Mouse (Mus musculus): ENCODE results near the gene Olfr1358. TPM values are rescaled to one million over a fixed set of nuclear protein-coding genes. Genes with fewer than 3 reads are reported as not detected.
"Not testable (repeated sequence)": the region's sequence is repeated elsewhere in the genome, so short reads cannot be mapped to it uniquely, and the experiment has no call there.

Olfr1358 gene
- polyA plus RNA-seq, 1 experiment = not detected

DNA sequence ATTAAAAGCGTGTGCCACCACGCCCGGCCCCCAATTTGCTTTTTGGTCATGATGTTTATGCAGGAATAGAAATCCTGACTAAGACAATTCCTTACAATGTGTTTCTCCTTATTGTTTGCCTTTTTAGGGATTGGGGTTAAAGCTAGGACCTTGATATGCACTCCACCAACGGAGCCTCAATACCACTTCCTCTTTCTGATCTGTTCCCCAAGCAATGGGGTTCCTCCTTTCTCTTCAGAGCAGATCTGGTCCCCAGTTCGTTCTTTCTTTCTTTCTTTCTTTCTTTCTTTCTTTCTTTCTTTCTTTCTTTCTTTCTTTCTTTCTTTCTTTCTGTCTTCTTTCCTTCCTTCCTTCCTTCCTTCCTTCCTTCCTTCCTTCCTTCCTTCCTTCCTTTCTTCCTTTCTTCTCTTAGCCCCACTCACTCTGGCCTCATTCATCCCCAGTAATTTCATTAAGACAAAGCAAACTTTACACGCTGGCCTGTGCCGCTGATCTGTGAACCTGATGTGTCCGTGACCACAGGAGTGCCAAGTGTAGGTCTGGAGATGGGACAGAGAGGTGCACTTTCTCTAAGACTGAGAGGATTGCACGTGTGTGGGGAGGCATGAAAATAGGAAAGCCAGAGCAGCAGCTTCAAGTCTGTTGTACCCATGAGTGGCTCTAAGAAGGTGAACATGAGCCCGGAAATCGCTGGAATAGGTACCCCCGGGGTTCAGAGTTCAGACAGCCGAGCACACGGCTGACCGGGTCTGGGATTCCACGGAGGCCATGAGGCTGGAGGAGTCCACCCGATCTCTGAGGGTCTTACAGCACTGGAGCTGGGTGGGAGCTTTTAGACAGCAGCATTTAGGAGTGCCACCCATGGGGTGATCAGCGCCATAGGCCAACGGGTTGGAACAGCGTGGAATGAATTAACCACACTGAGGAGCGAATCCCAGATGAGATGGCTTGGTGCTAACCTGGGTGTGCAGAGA, 36.0 kb upstream of the Olfr1358 start:
- Histone ChIP-seq H3K4me1 (ENCODE audit: control insufficient read depth, insufficient read depth, low read length) (no peaks in the 10 kb centered on the region), H3K27ac (ENCODE audit: insufficient read depth, low read length) (no peak overlapping the region), H3K27me3 (ENCODE audit: control insufficient read depth, insufficient read depth, low read length) (no peaks in the 10 kb centered on the region), H3K4me3 (replicated peaks; ENCODE audit: insufficient read depth, low read depth, low read length) (peak overlapping the region; percentile 45)
- WGBS = 40% methylated on average over 21 of the region's 21 CpGs
- TF ChIP-seq POLR2A (IDR thresholded peaks at IDR 0.05; ENCODE audit: borderline replicate concordance, insufficient read depth, low read length) = no peak
- TF ChIP-seq CTCF (IDR thresholded peaks at IDR 0.05; ENCODE audit: borderline replicate concordance, insufficient read depth, low read depth, low read length) = no peak
- DNase-seq = no peak

- Histone ChIP-seq H3K27ac (ENCODE audit: insufficient read depth, low read length) (no peak overlapping the region), H3K4me3 (replicated peaks; ENCODE audit: insufficient read depth, low read depth, low read length) (peak overlapping the region; percentile 45), H3K27me3 (ENCODE audit: control insufficient read depth, insufficient read depth, low read length) (no peaks in the 10 kb centered on the region), H3K4me1 (ENCODE audit: control insufficient read depth, insufficient read depth, low read length) (no peaks in the 10 kb centered on the region)
- DNase-seq = peak; percentile 53 to 54
- 1% methylated on average over 35 of the region's 35 CpGs for WGBS
- TF ChIP-seq CTCF (IDR thresholded peaks at IDR 0.05; ENCODE audit: borderline replicate concordance, insufficient read depth, low read depth, low read length) = peak; percentile 19; the same call in 1 of the 2 replicates
- TF ChIP-seq POLR2A (IDR thresholded peaks at IDR 0.05; ENCODE audit: borderline replicate concordance, insufficient read depth, low read length) = no peak
Observed at GRCm38 (mm10) chr10:78481928-78482499, 35.2 kb upstream of the Olfr1358 start.

DNA sequence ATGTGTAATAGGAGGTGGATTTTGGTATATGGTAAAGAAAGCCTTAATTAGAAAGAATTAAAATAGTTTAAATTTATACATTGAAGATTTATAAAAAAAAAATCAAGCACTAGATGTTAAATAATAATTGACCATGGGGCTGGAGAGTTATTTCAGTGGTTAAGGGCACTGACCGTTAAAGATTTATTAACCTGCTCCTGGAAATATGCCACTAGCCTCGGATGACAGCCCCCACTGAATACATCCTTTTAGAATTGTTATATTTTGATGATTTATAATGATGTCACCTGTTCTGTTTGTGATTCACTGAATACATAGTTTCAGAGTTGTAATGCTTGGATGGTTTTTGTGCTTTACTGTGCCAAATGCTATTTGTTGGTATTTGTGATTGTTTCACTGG, 31.9 kb upstream of the Olfr1358 start:
- 70% methylated on average over 2 of the region's 2 CpGs for WGBS
- not testable (repeated sequence) for H3K4me1 ChIP-seq (ENCODE audit: control insufficient read depth, insufficient read depth, low read length); DNase-seq; H3K27ac ChIP-seq (ENCODE audit: insufficient read depth, low read length); H3K4me3 ChIP-seq (replicated peaks; ENCODE audit: insufficient read depth, low read depth, low read length); H3K27me3 ChIP-seq (ENCODE audit: control insufficient read depth, insufficient read depth, low read length)

DNA sequence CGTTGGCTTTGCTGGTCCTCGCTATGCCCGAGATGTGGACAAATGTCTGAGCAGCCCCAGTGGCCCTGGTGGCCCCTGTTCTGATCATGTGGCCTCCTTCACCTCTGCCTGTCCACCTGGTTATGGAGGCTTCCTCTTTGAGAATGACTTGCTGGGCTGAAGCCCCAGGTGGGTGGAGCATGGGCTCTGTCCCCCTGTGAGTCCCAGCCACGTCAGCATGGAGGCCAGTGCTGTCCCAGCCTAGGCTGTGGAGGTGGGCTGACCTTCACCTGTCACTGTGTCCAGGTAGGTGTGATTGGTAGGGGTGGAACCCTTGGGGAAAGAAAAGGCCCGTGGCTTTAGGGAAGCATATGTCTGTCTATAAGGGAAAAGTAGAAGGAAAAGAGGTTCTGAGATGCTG, 30.4 kb upstream of the Olfr1358 start:
- Histone ChIP-seq H3K27ac (ENCODE audit: insufficient read depth, low read length) (no peak overlapping the region), H3K4me1 (ENCODE audit: control insufficient read depth, insufficient read depth, low read length) (no peaks in the 10 kb centered on the region), H3K4me3 (replicated peaks; ENCODE audit: insufficient read depth, low read depth, low read length) (no peak overlapping the region), H3K27me3 (ENCODE audit: control insufficient read depth, insufficient read depth, low read length) (no peaks in the 10 kb centered on the region)
- no peak for DNase-seq
- TF ChIP-seq CTCF (IDR thresholded peaks at IDR 0.05; ENCODE audit: borderline replicate concordance, insufficient read depth, low read depth, low read length) (no peak), POLR2A (IDR thresholded peaks at IDR 0.05; ENCODE audit: borderline replicate concordance, insufficient read depth, low read length) (no peak)
- WGBS = 67% methylated on average over 5 of the region's 5 CpGs

GRCm38 (mm10) chr10:78487431-78488086, 29.7 kb upstream of the Olfr1358 start:
- H3K4me3 ChIP-seq (replicated peaks; ENCODE audit: insufficient read depth, low read depth, low read length) = no peak overlapping the region
- TF ChIP-seq CTCF (IDR thresholded peaks at IDR 0.05; ENCODE audit: borderline replicate concordance, insufficient read depth, low read depth, low read length) = peak; percentile 92
- TF ChIP-seq POLR2A (IDR thresholded peaks at IDR 0.05; ENCODE audit: borderline replicate concordance, insufficient read depth, low read length) = no peak
- no peaks in the 10 kb centered on the region for H3K27me3 ChIP-seq (ENCODE audit: control insufficient read depth, insufficient read depth, low read length)
- H3K27ac ChIP-seq (ENCODE audit: insufficient read depth, low read length) = no peak overlapping the region
- DNase-seq = peak; percentile 73 to 82
- 12% methylated on average over 26 of the region's 26 CpGs for WGBS
- no peaks in the 10 kb centered on the region for H3K4me1 ChIP-seq (ENCODE audit: control insufficient read depth, insufficient read depth, low read length)

- no peak for DNase-seq
- WGBS = 80% methylated on average over 6 of the region's 6 CpGs
- Histone ChIP-seq H3K27me3 (ENCODE audit: control insufficient read depth, insufficient read depth, low read length) (no peaks in the 10 kb centered on the region), H3K4me3 (replicated peaks; ENCODE audit: insufficient read depth, low read depth, low read length) (no peak overlapping the region), H3K4me1 (ENCODE audit: control insufficient read depth, insufficient read depth, low read length) (no peaks in the 10 kb centered on the region), H3K27ac (ENCODE audit: insufficient read depth, low read length) (no peak overlapping the region)
- TF ChIP-seq CTCF (IDR thresholded peaks at IDR 0.05; ENCODE audit: borderline replicate concordance, insufficient read depth, low read depth, low read length) = no peak
- no peak for TF ChIP-seq POLR2A (IDR thresholded peaks at IDR 0.05; ENCODE audit: borderline replicate concordance, insufficient read depth, low read length)
Observed at GRCm38 (mm10) chr10:78502986-78503733, 14.1 kb upstream of the Olfr1358 start.

- no peak overlapping the region for H3K4me3 ChIP-seq (replicated peaks; ENCODE audit: insufficient read depth, low read depth, low read length)
- no peaks in the 10 kb centered on the region for H3K4me1 ChIP-seq (ENCODE audit: control insufficient read depth, insufficient read depth, low read length)
- TF ChIP-seq CTCF (IDR thresholded peaks at IDR 0.05; ENCODE audit: borderline replicate concordance, insufficient read depth, low read depth, low read length) (no peak), POLR2A (IDR thresholded peaks at IDR 0.05; ENCODE audit: borderline replicate concordance, insufficient read depth, low read length) (no peak)
- no peak overlapping the region for H3K27ac ChIP-seq (ENCODE audit: insufficient read depth, low read length)
- DNase-seq = no peak
- H3K27me3 ChIP-seq (ENCODE audit: control insufficient read depth, insufficient read depth, low read length) = no peaks in the 10 kb centered on the region
- 46% methylated on average over 9 of the region's 9 CpGs for WGBS
Observed at GRCm38 (mm10) chr10:78519792-78520191, 2.6 kb downstream of the Olfr1358 start.

Measured in cerebellum, adult 2 months (tissue).